Mouse (Mus musculus) layer of hippocampus, postnatal 14 days (tissue): ENCODE measurements around the gene Large2. TPM values are rescaled to one million over a fixed set of nuclear protein-coding genes. Genes with fewer than 3 reads are reported as not detected.

Experiments
- DNase-seq, 2 experiments: peaks; one replicate each; pipeline ENCODE4 v3.0.0; 2021 to 2022; ENCODE audit warnings: low spot score in 2 of 2, mixed read lengths in 1 of 2
- total RNA-seq, 2 experiments: library from RNA; stranded (reverse); gene quantifications; 2 replicates each; pipeline ENCODE4 v1.2.3; 2021

Large2 gene
- total RNA-seq, 2 experiments from 2014 or later = 1.7 TPM; not detected in 1

GRCm38 (mm10) chr2:92391116-92391515 is 16.4 kb upstream of the Large2 start:
- no peak for DNase-seq

- no peak for DNase-seq
Observed at GRCm38 (mm10) chr2:92390206-92390930, 15.7 kb upstream of the Large2 start.

GRCm38 (mm10) chr2:92389645-92390044 is 15.0 kb upstream of the Large2 start:
- DNase-seq = no peak

GRCm38 (mm10) chr2:92388891-92389641 is 14.4 kb upstream of the Large2 start:
- DNase-seq = peak; percentile 87 to 93

- no peak for DNase-seq
Observed at GRCm38 (mm10) chr2:92388081-92388517, 13.4 kb upstream of the Large2 start.

- no peak for DNase-seq
Observed at GRCm38 (mm10) chr2:92387646-92388045, 13.0 kb upstream of the Large2 start.

- DNase-seq = no peak
Observed at GRCm38 (mm10) chr2:92386821-92387570, 12.3 kb upstream of the Large2 start.

- no peak for DNase-seq
Observed at GRCm38 (mm10) chr2:92385113-92386051, 10.7 kb upstream of the Large2 start.

- no peak for DNase-seq
Observed at GRCm38 (mm10) chr2:92384101-92384500, 9.4 kb upstream of the Large2 start.

- DNase-seq = no peak
Observed at GRCm38 (mm10) chr2:92382759-92383158, 8.1 kb upstream of the Large2 start.

GRCm38 (mm10) chr2:92381901-92382588 is 7.4 kb upstream of the Large2 start, which contains the start of gene 1700029I15Rik:
Gene 1700029I15Rik, plus strand, starts transcription at chr2:92382538.
- DNase-seq = no peak

GRCm38 (mm10) chr2:92381161-92381560 is 6.5 kb upstream of the Large2 start:
- no peak for DNase-seq

- DNase-seq = no peak
Observed at GRCm38 (mm10) chr2:92380495-92381050, 5.9 kb upstream of the Large2 start.

GRCm38 (mm10) chr2:92379783-92380494 is 5.3 kb upstream of the Large2 start:
- DNase-seq = no peak

- DNase-seq = no peak
Observed at GRCm38 (mm10) chr2:92377320-92377719, 2.7 kb upstream of the Large2 start.

GRCm38 (mm10) chr2:92376300-92376699 is 1.6 kb upstream of the Large2 start:
- DNase-seq = no peak

- no peak for DNase-seq
Observed at GRCm38 (mm10) chr2:92375788-92376187, 1.1 kb upstream of the Large2 start.

- peak; percentile 92 to 98 for DNase-seq
Observed at GRCm38 (mm10) chr2:92375099-92375623, 492 bp upstream of the Large2 start.

GRCm38 (mm10) chr2:92373437-92373813 is 1.2 kb downstream of the Large2 start:
- DNase-seq = no peak
